Mouse (Mus musculus) forebrain, embryonic 14.5 days (tissue): Measurements from ENCODE around the gene Ccdc188. TPM values are rescaled to one million over a fixed set of nuclear protein-coding genes. Genes with fewer than 3 reads are reported as not detected.
A peak's percentile ranks its signal among the peaks of the same experiment; 100 is the strongest.
"Not testable (repeated sequence)": the region's sequence is repeated elsewhere in the genome, so short reads cannot be mapped to it uniquely, and the experiment has no call there.

ENCODE experiments used
- ATAC-seq: fragments of 200-750 bp; cut with Nextera tagmentation; 2 replicates; pipeline ENCODE4 v1.8.0; 2017; ENCODE audit warnings: mild to moderate bottlenecking, moderate library complexity
- DNase-seq: peaks from one replicate; pipeline ENCODE4 v3.0.0-alpha.2; 2015; ENCODE audit warnings: low spot score
- H3K27ac ChIP-seq: fragments of 300-500 bp; sonication (generic); 2 replicates; pipeline ENCODE4 v1.5.1; 2014; ENCODE audit warnings: low read depth, mild to moderate bottlenecking, control low read depth, low read length, moderate library complexity
- H3K27me3 ChIP-seq: fragments of 300-500 bp; sonication (generic); replicated peaks from 2 replicates; pipeline ENCODE4 v1.6.1; 2014; ENCODE audit warnings: low read length, control low read depth, mixed read lengths; ENCODE audit not compliant: control insufficient read depth, insufficient read depth
- H3K36me3 ChIP-seq: fragments of 300-500 bp; sonication (generic); 2 replicates; pipeline ENCODE4 v1.6.1; 2014; ENCODE audit warnings: low read length, control low read depth; ENCODE audit not compliant: control insufficient read depth, insufficient read depth
- H3K4me1 ChIP-seq: fragments of 300-500 bp; sonication (generic); 2 replicates; pipeline ENCODE4 v1.6.1; 2014; ENCODE audit warnings: antibody characterized with exemption, low read length, control low read depth; ENCODE audit not compliant: control insufficient read depth, insufficient read depth
- H3K4me2 ChIP-seq: fragments of 300-500 bp; sonication (generic); 2 replicates; pipeline ENCODE4 v1.6.1; 2014; ENCODE audit warnings: mild to moderate bottlenecking, control low read depth, low read length
- H3K4me3 ChIP-seq: fragments of 300-500 bp; sonication (generic); 2 replicates; pipeline ENCODE4 v1.5.1; 2014; ENCODE audit warnings: low read depth, low read length, control low read depth
- H3K9ac ChIP-seq: fragments of 300-500 bp; sonication (generic); 2 replicates; pipeline ENCODE4 v1.6.1; 2014; ENCODE audit warnings: mild to moderate bottlenecking, low read length, control low read depth, moderate library complexity
- H3K9me3 ChIP-seq: fragments of 300-500 bp; sonication (generic); replicated peaks from 2 replicates; pipeline ENCODE4 v1.6.1; 2016; ENCODE audit warnings: low read length, control low read depth, mixed read lengths; ENCODE audit not compliant: control insufficient read depth
- whole genome bisulfite sequencing: fragments of 180-500 bp; shearing (Covaris S2); extraction: QIAGEN DNeasy Blood & Tissue Kit; methylation state at CpG from one replicate; pipeline ENCODE4 v1.1.7; 2014; 5-methylcytosine and 5-hydroxymethylcytosine counted together
- polyA plus RNA-seq: library from polyadenylated mRNA; unstranded; fragments of >200 nt; fragmentation: Nextera tagmentation; extraction: Ambion mirVana; gene quantifications from 2 replicates; pipeline ENCODE4 v1.2.1, GENCODE M21; 2014

Ccdc188 gene
- polyA plus RNA-seq, 1 experiment from 2014 or later, result 0.13 TPM

GRCm38 (mm10) chr16:18181398-18181797, 36.3 kb upstream of the Ccdc188 start:
- no peaks in the 10 kb centered on the region for H3K9me3 ChIP-seq
- ATAC-seq (no peak), DNase-seq (no peak)
- H3K4me1 ChIP-seq, result no peaks in the 10 kb centered on the region
- no peak overlapping the region for H3K9ac ChIP-seq
- H3K4me3 ChIP-seq, result no peak overlapping the region
- H3K27me3 ChIP-seq, result no peaks in the 10 kb centered on the region
- no peaks in the 10 kb centered on the region for H3K36me3 ChIP-seq
- H3K4me2 ChIP-seq, result no peak overlapping the region
- WGBS, result 59% methylated on average over 10 of the region's 10 CpGs
- no peak overlapping the region for H3K27ac ChIP-seq

GRCm38 (mm10) chr16:18182766-18183165, 34.9 kb upstream of the Ccdc188 start:
- Histone ChIP-seq H3K36me3 (no peaks in the 10 kb centered on the region), H3K9ac (no peak overlapping the region), H3K4me2 (no peak overlapping the region), H3K27me3 (no peaks in the 10 kb centered on the region), H3K4me3 (no peak overlapping the region), H3K4me1 (no peaks in the 10 kb centered on the region), H3K9me3 (no peaks in the 10 kb centered on the region), H3K27ac (no peak overlapping the region)
- 80% methylated on average over 8 of the region's 8 CpGs for WGBS
- ATAC-seq (no peak), DNase-seq (no peak)

- no peak overlapping the region for H3K9ac ChIP-seq
- H3K4me2 ChIP-seq, result no peak overlapping the region
- no peak overlapping the region for H3K27ac ChIP-seq
- H3K27me3 ChIP-seq, result no peaks in the 10 kb centered on the region
- no peaks in the 10 kb centered on the region for H3K4me1 ChIP-seq
- H3K9me3 ChIP-seq, result no peaks in the 10 kb centered on the region
- WGBS, result 90% methylated on average over 8 of the region's 8 CpGs
- DNase-seq (no peak), ATAC-seq (no peak)
- H3K36me3 ChIP-seq, result no peaks in the 10 kb centered on the region
- H3K4me3 ChIP-seq, result no peak overlapping the region
These were observed 31.8 kb upstream of the Ccdc188 start for GRCm38 (mm10) chr16:18185715-18186449.

GRCm38 (mm10) chr16:18186798-18187197, 30.9 kb upstream of the Ccdc188 start:
- no peaks in the 10 kb centered on the region for H3K36me3 ChIP-seq
- H3K9ac ChIP-seq, result no peak overlapping the region
- no peaks in the 10 kb centered on the region for H3K27me3 ChIP-seq
- no peaks in the 10 kb centered on the region for H3K9me3 ChIP-seq
- WGBS, result 95% methylated on average over 4 of the region's 4 CpGs
- no peak for ATAC-seq
- H3K27ac ChIP-seq, result no peak overlapping the region
- H3K4me1 ChIP-seq, result no peaks in the 10 kb centered on the region
- DNase-seq, result no peak
- no peak overlapping the region for H3K4me2 ChIP-seq
- H3K4me3 ChIP-seq, result no peak overlapping the region

GRCm38 (mm10) chr16:18187221-18187620, 30.5 kb upstream of the Ccdc188 start:
- Histone ChIP-seq H3K9ac (no peak overlapping the region), H3K36me3 (no peaks in the 10 kb centered on the region), H3K4me3 (no peak overlapping the region), H3K9me3 (no peaks in the 10 kb centered on the region), H3K4me2 (no peak overlapping the region), H3K27ac (no peak overlapping the region), H3K4me1 (no peaks in the 10 kb centered on the region), H3K27me3 (no peaks in the 10 kb centered on the region)
- no peak for DNase-seq
- WGBS, result 96% methylated on average over 3 of the region's 3 CpGs
- no peak for ATAC-seq

GRCm38 (mm10) chr16:18191006-18191405, 26.7 kb upstream of the Ccdc188 start:
- no peak for ATAC-seq
- Histone ChIP-seq H3K27ac (no peak overlapping the region), H3K27me3 (no peaks in the 10 kb centered on the region), H3K9me3 (no peaks in the 10 kb centered on the region), H3K4me3 (no peak overlapping the region), H3K36me3 (no peaks in the 10 kb centered on the region), H3K9ac (no peak overlapping the region), H3K4me1 (peaks cover 10% of the 10 kb centered on the region), H3K4me2 (no peak overlapping the region)
- no peak for DNase-seq
- WGBS, result 74% methylated on average over 2 of the region's 2 CpGs

GRCm38 (mm10) chr16:18194208-18194985, 23.3 kb upstream of the Ccdc188 start:
- ATAC-seq (peak; percentile 22; the same call in 1 of the 2 replicates), DNase-seq (peak; percentile 39)
- Histone ChIP-seq H3K9ac (no peak overlapping the region; the same call in 1 of the 2 replicates), H3K4me3 (no peak overlapping the region), H3K27ac (peak overlapping the region; percentile 63), H3K36me3 (no peaks in the 10 kb centered on the region), H3K27me3 (no peaks in the 10 kb centered on the region), H3K4me1 (peaks cover 17% of the 10 kb centered on the region), H3K9me3 (no peaks in the 10 kb centered on the region), H3K4me2 (no peak overlapping the region)
- 77% methylated on average over 15 of the region's 15 CpGs for WGBS

- no peak overlapping the region for H3K9ac ChIP-seq
- 41% methylated on average over 5 of the region's 5 CpGs for WGBS
- H3K27ac ChIP-seq, result peak overlapping the region; percentile 63
These were observed 22.6 kb upstream of the Ccdc188 start for GRCm38 (mm10) chr16:18195068-18195467.

GRCm38 (mm10) chr16:18195561-18195960, 22.1 kb upstream of the Ccdc188 start:
- not testable (repeated sequence) for H3K4me2 ChIP-seq, H3K27me3 ChIP-seq, H3K27ac ChIP-seq, H3K36me3 ChIP-seq, DNase-seq, H3K9ac ChIP-seq, ATAC-seq, H3K9me3 ChIP-seq, H3K4me3 ChIP-seq
- peaks cover 17% of the 10 kb centered on the region for H3K4me1 ChIP-seq
- WGBS, result 36% methylated on average over 3 of the region's 3 CpGs

More at GRCm38 (mm10) chr16:18195068-18195467, 22.6 kb upstream of the Ccdc188 start:
- ATAC-seq (peak; percentile 74), DNase-seq (peak; percentile 66)
- no peak overlapping the region for H3K4me3 ChIP-seq
- no peaks in the 10 kb centered on the region for H3K36me3 ChIP-seq
- no peaks in the 10 kb centered on the region for H3K27me3 ChIP-seq
- no peak overlapping the region for H3K4me2 ChIP-seq
- H3K4me1 ChIP-seq, result peaks cover 17% of the 10 kb centered on the region
- no peaks in the 10 kb centered on the region for H3K9me3 ChIP-seq
